Mouse (Mus musculus) embryonic facial prominence, embryonic 11.5 days (tissue): ENCODE data around the gene Bpifb6. TPM values are rescaled to one million over a fixed set of nuclear protein-coding genes. Genes with fewer than 3 reads are reported as not detected.

Source experiments
- ATAC-seq: fragments of 200-750 bp; cut with Nextera tagmentation; replicated peaks from 2 replicates; pipeline ENCODE4 v1.8.0; 2017; ENCODE audit warnings: low read depth; ENCODE audit not compliant: insufficient number of reproducible peaks, low FRiP score, low TSS enrichment
- DNase-seq: peaks from one replicate; pipeline ENCODE4 v3.0.0-alpha.2; 2015; ENCODE audit warnings: low spot score
- H3K27ac ChIP-seq: fragments of 300-500 bp; sonication (generic); replicated peaks from 2 replicates; pipeline ENCODE4 v1.5.1; 2014; ENCODE audit warnings: mild to moderate bottlenecking, low read depth, low read length, control low read depth
- H3K27me3 ChIP-seq: fragments of 300-500 bp; sonication (generic); 2 replicates; pipeline ENCODE4 v1.6.1; 2014; ENCODE audit warnings: mild to moderate bottlenecking, low read length, moderate library complexity, mixed read lengths; ENCODE audit not compliant: control insufficient read depth, insufficient read depth
- H3K36me3 ChIP-seq: fragments of 300-500 bp; sonication (generic); replicated peaks from 2 replicates; pipeline ENCODE4 v1.6.1; 2014; ENCODE audit warnings: low read depth, mild to moderate bottlenecking, low read length, moderate library complexity, mixed read lengths; ENCODE audit not compliant: control insufficient read depth, insufficient read depth
- H3K4me1 ChIP-seq: fragments of 300-500 bp; sonication (generic); 2 replicates; pipeline ENCODE4 v1.6.1; 2014; ENCODE audit warnings: low read length, mixed read lengths; ENCODE audit not compliant: control insufficient read depth, insufficient read depth
- H3K4me2 ChIP-seq: fragments of 300-500 bp; sonication (generic); 2 replicates; pipeline ENCODE4 v1.6.1; 2014; ENCODE audit warnings: low read depth, mild to moderate bottlenecking, control low read depth, low read length, moderate library complexity
- H3K4me3 ChIP-seq: fragments of 300-500 bp; sonication (generic); 2 replicates; pipeline ENCODE4 v1.5.1; 2014; ENCODE audit warnings: low read depth, low read length, control low read depth
- H3K9ac ChIP-seq: fragments of 300-500 bp; sonication (generic); replicated peaks from 2 replicates; pipeline ENCODE4 v1.6.1; 2014; ENCODE audit warnings: mild to moderate bottlenecking, control low read depth, low read length
- H3K9me3 ChIP-seq: fragments of 300-500 bp; sonication (generic); replicated peaks from 2 replicates; pipeline ENCODE4 v1.6.1; 2016; ENCODE audit warnings: mild to moderate bottlenecking, low read length, inconsistent platforms, mixed read lengths; ENCODE audit not compliant: control insufficient read depth
- WGBS: fragments of 180-500 bp; shearing (Covaris S2); extraction: QIAGEN DNeasy Blood & Tissue Kit; methylation state at CpG from one replicate; pipeline ENCODE4 v1.1.7; 2014; 5-methylcytosine and 5-hydroxymethylcytosine counted together
- polyA plus RNA-seq: library from polyadenylated mRNA; unstranded; fragments of >200 nt; fragmentation: Nextera tagmentation; extraction: Ambion mirVana; gene quantifications from 2 replicates; pipeline ENCODE4 v1.2.1, GENCODE M21; 2014

Bpifb6 gene
- polyA plus RNA-seq, 1 experiment from 2014 or later = not detected

GRCm38 (mm10) chr2:153931125-153931524 lies 30.9 kb downstream of the Bpifb6 start:
- 78% methylated on average over 6 of the region's 6 CpGs for WGBS
- H3K9ac ChIP-seq = no peak overlapping the region
- DNase-seq = no peak
- H3K9me3 ChIP-seq = no peaks in the 10 kb centered on the region
- no peak for ATAC-seq
- H3K4me3 ChIP-seq = no peak overlapping the region
- no peaks in the 10 kb centered on the region for H3K27me3 ChIP-seq
- no peak overlapping the region for H3K27ac ChIP-seq
- H3K4me2 ChIP-seq = no peak overlapping the region
- no peaks in the 10 kb centered on the region for H3K36me3 ChIP-seq
- no peaks in the 10 kb centered on the region for H3K4me1 ChIP-seq

- Histone ChIP-seq H3K27me3 (no peaks in the 10 kb centered on the region), H3K4me2 (no peak overlapping the region), H3K36me3 (no peaks in the 10 kb centered on the region), H3K4me3 (no peak overlapping the region), H3K4me1 (no peaks in the 10 kb centered on the region), H3K9me3 (no peaks in the 10 kb centered on the region), H3K9ac (no peak overlapping the region), H3K27ac (no peak overlapping the region)
- 82% methylated on average over 6 of the region's 6 CpGs for WGBS
- DNase-seq (no peak), ATAC-seq (no peak)
Measured at GRCm38 (mm10) chr2:153933311-153933710, 33.1 kb downstream of the Bpifb6 start.

- no peak for DNase-seq
Measured at GRCm38 (mm10) chr2:153935348-153935747, 35.2 kb downstream of the Bpifb6 start.

GRCm38 (mm10) chr2:153937843-153938242 lies 37.7 kb downstream of the Bpifb6 start, which contains the start of gene Bpifb4:
Bpifb4 (plus strand) TSS chr2:153938212.
- ATAC-seq (no peak), DNase-seq (no peak)
- Histone ChIP-seq H3K27ac (no peak within 1 kb of the TSS), H3K9ac (no peak within 1 kb of the TSS), H3K4me1 (no peaks in the 10 kb centered on the region), H3K9me3 (no peaks in the 10 kb centered on the region), H3K4me2 (no peak within 1 kb of the TSS), H3K27me3 (no peaks in the 10 kb centered on the region), H3K4me3 (no peak within 1 kb of the TSS), H3K36me3 (no peaks in the 10 kb centered on the region)
- WGBS = 93% methylated on average over 5 of the region's 5 CpGs

More at GRCm38 (mm10) chr2:153935348-153935747, 35.2 kb downstream of the Bpifb6 start:
- ATAC-seq = no peak
- H3K9ac ChIP-seq = no peak overlapping the region
- no peak overlapping the region for H3K27ac ChIP-seq
- WGBS = 90% methylated on average over 6 of the region's 6 CpGs
- no peaks in the 10 kb centered on the region for H3K9me3 ChIP-seq
- H3K4me3 ChIP-seq = no peak overlapping the region
- no peaks in the 10 kb centered on the region for H3K27me3 ChIP-seq
- H3K4me2 ChIP-seq = no peak overlapping the region
- H3K4me1 ChIP-seq = no peaks in the 10 kb centered on the region
- H3K36me3 ChIP-seq = no peaks in the 10 kb centered on the region

GRCm38 (mm10) chr2:153943537-153943936 lies 43.3 kb downstream of the Bpifb6 start:
- H3K9me3 ChIP-seq = no peaks in the 10 kb centered on the region
- 32% methylated on average over 3 of the region's 3 CpGs for WGBS

GRCm38 (mm10) chr2:153944567-153944966 lies 44.4 kb downstream of the Bpifb6 start:
- no peak for DNase-seq
- no peak for ATAC-seq
- no peak overlapping the region for H3K27ac ChIP-seq
- no peaks in the 10 kb centered on the region for H3K36me3 ChIP-seq
- H3K27me3 ChIP-seq = no peaks in the 10 kb centered on the region
- 86% methylated on average over 8 of the region's 8 CpGs for WGBS
- no peak overlapping the region for H3K4me3 ChIP-seq
- H3K9me3 ChIP-seq = no peaks in the 10 kb centered on the region
- no peak overlapping the region for H3K4me2 ChIP-seq
- no peak overlapping the region for H3K9ac ChIP-seq
- no peaks in the 10 kb centered on the region for H3K4me1 ChIP-seq

More at GRCm38 (mm10) chr2:153943537-153943936, 43.3 kb downstream of the Bpifb6 start:
- H3K4me2 ChIP-seq = no peak overlapping the region
- no peak overlapping the region for H3K4me3 ChIP-seq
- no peak overlapping the region for H3K9ac ChIP-seq
- H3K4me1 ChIP-seq = no peaks in the 10 kb centered on the region
- no peaks in the 10 kb centered on the region for H3K27me3 ChIP-seq
- no peak for ATAC-seq
- peak; percentile 74 for DNase-seq
- no peaks in the 10 kb centered on the region for H3K36me3 ChIP-seq
- no peak overlapping the region for H3K27ac ChIP-seq

- Histone ChIP-seq H3K9ac (no peak overlapping the region), H3K9me3 (no peaks in the 10 kb centered on the region), H3K27ac (no peak overlapping the region), H3K4me2 (no peak overlapping the region), H3K36me3 (no peaks in the 10 kb centered on the region), H3K27me3 (no peaks in the 10 kb centered on the region), H3K4me1 (no peaks in the 10 kb centered on the region), H3K4me3 (no peak overlapping the region)
- 31% methylated on average over 6 of the region's 6 CpGs for WGBS
- DNase-seq (peak; percentile 79), ATAC-seq (no peak)
Measured at GRCm38 (mm10) chr2:153952897-153953296, 52.7 kb downstream of the Bpifb6 start.

GRCm38 (mm10) chr2:153953836-153954235 lies 53.6 kb downstream of the Bpifb6 start:
- Histone ChIP-seq H3K9ac (no peak overlapping the region), H3K27ac (no peak overlapping the region), H3K36me3 (no peaks in the 10 kb centered on the region), H3K4me3 (no peak overlapping the region), H3K27me3 (no peaks in the 10 kb centered on the region), H3K4me2 (peak overlapping the region; percentile 7; the same call in 1 of the 2 replicates), H3K9me3 (no peaks in the 10 kb centered on the region), H3K4me1 (no peaks in the 10 kb centered on the region)
- DNase-seq (peak; percentile 83), ATAC-seq (no peak)
- 17% methylated on average over 6 of the region's 6 CpGs for WGBS
